Mouse (Mus musculus) embryonic facial prominence, embryonic 15.5 days (tissue): Measurements from ENCODE around the gene Ryr2. TPM values are rescaled to one million over a fixed set of nuclear protein-coding genes. Genes with fewer than 3 reads are reported as not detected.

Experiments
- ATAC-seq: fragments of 200-750 bp; cut with Nextera tagmentation; 2 replicates; pipeline ENCODE4 v1.8.0; 2017; ENCODE audit warnings: low read depth, moderate TSS enrichment; ENCODE audit not compliant: insufficient number of reproducible peaks, low FRiP score, low TSS enrichment
- H3K27ac ChIP-seq: fragments of 300-500 bp; sonication (generic); replicated peaks from 2 replicates; pipeline ENCODE4 v1.5.1; 2015; ENCODE audit warnings: mild to moderate bottlenecking, inconsistent platforms
- H3K27me3 ChIP-seq: fragments of 300-500 bp; sonication (generic); 2 replicates; pipeline ENCODE4 v1.6.1; 2015; ENCODE audit warnings: inconsistent platforms
- H3K36me3 ChIP-seq: fragments of 300-500 bp; sonication (generic); 2 replicates; pipeline ENCODE4 v1.6.1; 2015; ENCODE audit warnings: mild to moderate bottlenecking, inconsistent platforms
- H3K4me1 ChIP-seq: fragments of 300-500 bp; sonication (generic); 2 replicates; pipeline ENCODE4 v1.6.1; 2015; ENCODE audit warnings: inconsistent platforms
- H3K4me2 ChIP-seq: fragments of 300-500 bp; sonication (generic); replicated peaks from 2 replicates; pipeline ENCODE4 v1.6.1; 2015; ENCODE audit warnings: mild to moderate bottlenecking, inconsistent platforms
- H3K4me3 ChIP-seq: fragments of 300-500 bp; sonication (generic); replicated peaks from 2 replicates; pipeline ENCODE4 v1.5.1; 2015; ENCODE audit warnings: mild to moderate bottlenecking, inconsistent platforms
- H3K9ac ChIP-seq: fragments of 300-500 bp; sonication (generic); 2 replicates; pipeline ENCODE4 v1.6.1; 2015; ENCODE audit warnings: inconsistent platforms
- H3K9me3 ChIP-seq: fragments of 300-500 bp; sonication (generic); replicated peaks from 2 replicates; pipeline ENCODE4 v1.6.1; 2016; ENCODE audit warnings: inconsistent platforms
- WGBS: fragments of 180-500 bp; shearing (Covaris S2); methylation state at CpG from one replicate; pipeline ENCODE4 v1.1.7; 2015; 5-methylcytosine and 5-hydroxymethylcytosine counted together
- polyA plus RNA-seq: library from polyadenylated mRNA; unstranded; fragments of >200 nt; fragmentation: Nextera tagmentation; extraction: Ambion mirVana; gene quantifications from 2 replicates; pipeline ENCODE4 v1.2.1, GENCODE M21; 2015

The Ryr2 gene
- polyA plus RNA-seq, 1 experiment from 2014 or later = 0.56 TPM

GRCm38 (mm10) chr13:12063561-12063960 is 43.2 kb downstream of the Ryr2 start:
- Histone ChIP-seq H3K9ac (no peak overlapping the region), H3K27me3 (no peaks in the 10 kb centered on the region), H3K36me3 (no peaks in the 10 kb centered on the region), H3K27ac (no peak overlapping the region), H3K4me3 (no peak overlapping the region), H3K4me2 (no peak overlapping the region), H3K9me3 (no peaks in the 10 kb centered on the region), H3K4me1 (no peaks in the 10 kb centered on the region)
- ATAC-seq = no peak
- 67% methylated on average over 4 of the region's 4 CpGs for WGBS

DNA sequence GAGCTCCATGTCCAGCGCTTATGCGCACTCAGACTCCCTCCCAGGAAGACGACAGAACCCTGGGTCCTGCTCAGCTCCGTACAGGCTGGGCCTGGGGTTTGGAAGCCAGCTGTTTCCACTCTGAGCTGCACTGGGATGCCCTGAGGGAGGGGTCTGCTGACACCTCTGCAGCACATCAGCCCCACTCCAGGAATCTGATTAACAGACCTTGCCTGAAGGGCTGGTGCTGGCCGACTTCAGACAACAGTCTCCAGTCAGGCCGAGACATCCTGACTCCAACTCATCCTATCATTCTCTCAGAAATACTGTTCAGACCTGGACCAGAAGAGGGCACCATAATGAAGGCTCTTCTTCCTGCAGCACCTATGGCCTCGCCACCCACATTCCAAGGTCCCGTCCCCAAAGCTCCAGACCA is 49.4 kb downstream of the Ryr2 start:
- H3K4me2 ChIP-seq = no peak overlapping the region
- ATAC-seq = no peak
- whole genome bisulfite sequencing = 27% methylated on average over 8 of the region's 8 CpGs
- H3K4me3 ChIP-seq = no peak overlapping the region
- H3K9me3 ChIP-seq = no peaks in the 10 kb centered on the region
- H3K27me3 ChIP-seq = no peaks in the 10 kb centered on the region
- no peaks in the 10 kb centered on the region for H3K4me1 ChIP-seq
- no peaks in the 10 kb centered on the region for H3K36me3 ChIP-seq
- H3K27ac ChIP-seq = no peak overlapping the region
- H3K9ac ChIP-seq = no peak overlapping the region

DNA sequence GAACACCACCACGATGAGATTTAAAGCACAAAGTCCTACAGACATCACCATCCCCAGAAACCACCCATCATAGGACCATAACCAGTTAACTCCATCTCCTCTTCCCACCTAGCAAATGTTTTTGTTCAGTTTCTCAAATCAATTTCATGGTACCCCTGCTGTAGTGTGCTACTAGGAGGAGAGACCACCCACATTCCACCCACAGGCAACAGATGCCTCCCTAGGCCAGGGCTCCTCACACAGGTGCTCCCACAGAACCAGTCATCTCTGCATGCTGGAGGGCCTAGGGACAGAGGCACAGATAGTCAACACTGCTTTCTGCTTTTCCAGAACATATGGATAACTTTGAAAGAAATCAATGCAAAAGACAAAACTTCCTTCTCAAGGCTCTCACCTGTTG is 50.8 kb downstream of the Ryr2 start:
- Histone ChIP-seq H3K9me3 (no peaks in the 10 kb centered on the region), H3K4me1 (no peaks in the 10 kb centered on the region), H3K4me3 (no peak overlapping the region), H3K4me2 (no peak overlapping the region), H3K27me3 (no peaks in the 10 kb centered on the region), H3K9ac (no peak overlapping the region), H3K36me3 (no peaks in the 10 kb centered on the region), H3K27ac (no peak overlapping the region)
- 63% methylated on average over 1 of the region's 1 CpGs for WGBS
- ATAC-seq = no peak

DNA sequence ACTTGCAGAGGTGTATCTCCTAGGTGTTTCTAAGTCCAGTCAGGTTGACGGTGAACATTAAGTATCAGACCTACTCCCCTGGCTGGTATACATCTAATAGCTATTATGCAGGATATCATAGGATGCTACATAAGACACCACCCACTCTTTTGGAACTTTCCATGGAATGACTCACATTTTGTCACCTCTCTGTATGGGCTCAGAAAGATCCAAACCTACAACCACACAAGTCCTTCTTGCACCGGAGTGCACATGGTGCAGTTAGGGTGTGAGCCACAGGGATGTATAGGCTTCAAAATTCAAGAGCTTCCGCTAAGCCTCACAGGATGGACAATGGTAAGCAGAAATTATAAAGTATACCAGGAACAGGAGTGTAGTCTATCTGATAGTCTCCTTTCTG is 52.8 kb downstream of the Ryr2 start:
- Histone ChIP-seq H3K27me3 (no peaks in the 10 kb centered on the region), H3K9me3 (no peaks in the 10 kb centered on the region), H3K4me2 (no peak overlapping the region), H3K9ac (no peak overlapping the region), H3K36me3 (no peaks in the 10 kb centered on the region), H3K27ac (no peak overlapping the region), H3K4me1 (no peaks in the 10 kb centered on the region), H3K4me3 (no peak overlapping the region)
- no peak for ATAC-seq
- WGBS = 93% methylated on average over 3 of the region's 3 CpGs

DNA sequence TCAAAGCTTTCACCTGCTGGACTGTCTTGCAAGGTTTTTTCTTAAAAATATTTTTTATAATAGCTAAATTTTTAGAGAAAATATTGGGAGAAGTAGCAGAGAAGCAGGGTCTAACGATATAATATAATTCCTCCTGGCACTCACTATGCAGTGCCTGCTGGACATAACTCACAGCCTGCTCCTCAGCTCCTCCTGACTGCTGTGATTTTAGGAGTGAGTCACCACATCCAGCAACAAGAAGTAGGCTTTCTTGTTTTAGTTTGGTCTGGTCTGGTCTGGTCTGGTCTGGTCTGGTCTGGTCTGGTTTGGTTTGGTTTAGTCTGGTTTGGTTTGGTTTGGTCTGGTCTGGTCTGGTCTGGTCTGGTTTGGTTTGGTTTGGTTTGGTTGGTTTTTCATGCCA is 55.9 kb downstream of the Ryr2 start:
- Histone ChIP-seq H3K27ac (no peak overlapping the region), H3K9me3 (no peaks in the 10 kb centered on the region), H3K4me2 (no peak overlapping the region), H3K9ac (no peak overlapping the region), H3K27me3 (no peaks in the 10 kb centered on the region), H3K4me1 (no peaks in the 10 kb centered on the region), H3K4me3 (no peak overlapping the region), H3K36me3 (no peaks in the 10 kb centered on the region)
- 80% methylated on average over 1 of the region's 1 CpGs for WGBS
- no peak for ATAC-seq

GRCm38 (mm10) chr13:12047059-12047458 is 59.7 kb downstream of the Ryr2 start:
- no peak overlapping the region for H3K4me3 ChIP-seq
- no peaks in the 10 kb centered on the region for H3K9me3 ChIP-seq
- no peaks in the 10 kb centered on the region for H3K36me3 ChIP-seq
- no peaks in the 10 kb centered on the region for H3K4me1 ChIP-seq
- H3K9ac ChIP-seq = no peak overlapping the region
- no peak overlapping the region for H3K4me2 ChIP-seq
- H3K27me3 ChIP-seq = no peaks in the 10 kb centered on the region
- ATAC-seq = no peak
- 83% methylated on average over 4 of the region's 4 CpGs for WGBS
- no peak overlapping the region for H3K27ac ChIP-seq

GRCm38 (mm10) chr13:12044751-12045150 is 62.0 kb downstream of the Ryr2 start:
- H3K27ac ChIP-seq = no peak overlapping the region
- H3K9me3 ChIP-seq = no peaks in the 10 kb centered on the region
- no peak overlapping the region for H3K4me3 ChIP-seq
- H3K4me1 ChIP-seq = no peaks in the 10 kb centered on the region
- no peaks in the 10 kb centered on the region for H3K27me3 ChIP-seq
- no peaks in the 10 kb centered on the region for H3K36me3 ChIP-seq
- no peak overlapping the region for H3K4me2 ChIP-seq
- H3K9ac ChIP-seq = no peak overlapping the region
- 77% methylated on average over 2 of the region's 2 CpGs for WGBS
- ATAC-seq = no peak

DNA sequence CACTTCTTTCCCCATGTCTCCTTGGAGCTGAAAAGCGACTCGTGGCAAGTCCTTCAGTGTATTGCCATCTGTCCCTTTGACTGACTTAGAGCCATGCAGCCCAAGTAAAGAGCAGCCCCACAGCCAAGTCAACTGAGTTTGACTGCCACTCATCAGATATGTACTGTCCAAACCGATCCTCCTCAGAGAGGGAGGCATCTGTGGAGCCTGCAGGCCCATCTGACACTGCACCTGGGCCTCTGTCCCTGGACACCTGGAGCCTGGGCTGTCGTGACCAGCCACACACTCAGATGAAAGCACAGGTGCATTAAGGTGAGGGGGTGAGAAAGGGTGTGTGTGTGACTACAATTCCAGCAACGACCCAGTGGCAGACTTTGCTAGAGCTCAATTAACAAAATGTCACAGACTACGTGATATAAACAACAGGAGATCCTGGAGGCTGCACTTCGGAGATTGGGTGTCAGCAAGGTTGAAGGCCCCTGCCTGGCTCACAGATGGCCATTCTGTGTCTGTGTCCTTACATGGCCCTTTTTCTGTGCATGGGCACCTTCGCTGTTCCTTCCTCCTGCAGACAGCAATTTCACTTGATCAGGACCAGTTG is 63.8 kb downstream of the Ryr2 start:
- Histone ChIP-seq H3K27ac (no peak overlapping the region), H3K9me3 (no peaks in the 10 kb centered on the region), H3K36me3 (no peaks in the 10 kb centered on the region), H3K4me3 (no peak overlapping the region), H3K4me2 (no peak overlapping the region), H3K27me3 (no peaks in the 10 kb centered on the region), H3K4me1 (no peaks in the 10 kb centered on the region), H3K9ac (no peak overlapping the region)
- no peak for ATAC-seq
- 58% methylated on average over 8 of the region's 8 CpGs for WGBS

DNA sequence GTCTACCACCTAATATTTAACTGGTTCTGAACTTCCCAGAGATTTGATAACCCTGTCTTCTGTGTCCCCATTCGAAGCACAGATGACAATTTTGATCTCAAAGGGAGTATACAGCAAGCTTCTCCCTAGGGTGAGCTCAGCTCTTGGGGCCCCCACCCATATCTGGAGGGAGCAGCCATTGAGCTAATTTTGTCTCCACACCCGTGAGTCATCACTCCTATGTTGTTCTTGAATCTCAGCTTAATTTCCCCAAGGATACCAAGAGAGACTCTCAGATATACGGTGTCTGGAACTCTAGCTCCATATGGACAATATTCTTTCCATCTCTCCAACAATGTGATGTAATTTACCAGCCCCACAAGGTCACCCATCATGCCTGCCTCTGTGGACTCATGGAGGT is 66.8 kb downstream of the Ryr2 start:
- H3K9ac ChIP-seq = no peak overlapping the region
- WGBS = 75% methylated on average over 3 of the region's 3 CpGs
- no peaks in the 10 kb centered on the region for H3K9me3 ChIP-seq
- no peak overlapping the region for H3K27ac ChIP-seq
- no peak overlapping the region for H3K4me2 ChIP-seq
- no peak for ATAC-seq
- no peak overlapping the region for H3K4me3 ChIP-seq
- H3K36me3 ChIP-seq = no peaks in the 10 kb centered on the region
- no peaks in the 10 kb centered on the region for H3K27me3 ChIP-seq
- no peaks in the 10 kb centered on the region for H3K4me1 ChIP-seq

DNA sequence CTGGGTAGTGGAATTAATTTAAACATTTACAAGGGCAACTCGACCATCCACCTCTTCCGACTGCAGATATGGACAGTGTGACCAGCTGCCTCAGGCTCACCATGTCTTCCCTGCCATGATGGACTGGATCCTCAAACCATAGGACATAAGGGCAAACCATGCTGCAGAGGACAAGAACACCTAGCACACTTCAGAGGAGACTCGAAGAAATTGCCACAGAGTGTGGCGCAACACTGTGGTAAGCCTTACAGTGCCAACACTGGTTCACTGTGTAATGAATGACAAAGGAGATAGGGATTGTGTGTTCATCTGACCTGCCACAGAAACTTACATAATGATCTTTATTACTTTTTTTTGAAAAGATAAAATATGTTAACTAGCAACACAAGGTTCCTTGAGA is 68.1 kb downstream of the Ryr2 start:
- no peak overlapping the region for H3K4me3 ChIP-seq
- 75% methylated on average over 4 of the region's 4 CpGs for WGBS
- H3K9me3 ChIP-seq = no peaks in the 10 kb centered on the region
- H3K9ac ChIP-seq = no peak overlapping the region
- no peaks in the 10 kb centered on the region for H3K4me1 ChIP-seq
- H3K36me3 ChIP-seq = no peaks in the 10 kb centered on the region
- no peaks in the 10 kb centered on the region for H3K27me3 ChIP-seq
- no peak overlapping the region for H3K4me2 ChIP-seq
- ATAC-seq = no peak
- no peak overlapping the region for H3K27ac ChIP-seq

DNA sequence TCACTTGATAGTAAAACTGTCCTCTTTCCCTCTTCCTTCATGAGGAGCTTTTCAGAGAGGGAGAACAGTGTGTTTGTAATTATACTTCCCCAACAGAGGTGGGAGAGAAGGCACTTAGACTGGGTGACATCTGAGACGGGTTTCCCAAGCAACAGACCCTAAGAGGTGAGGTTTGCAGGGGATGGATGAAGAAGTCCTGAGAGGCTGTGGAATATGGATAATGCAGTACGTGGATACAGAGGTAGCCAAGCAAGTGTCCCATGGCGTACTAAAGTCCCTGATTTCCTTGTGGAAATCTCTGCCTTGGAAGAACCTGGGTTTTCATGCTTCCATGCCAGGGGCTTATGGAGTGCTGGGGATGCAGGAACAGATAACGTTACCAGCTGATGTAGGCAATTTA is 69.5 kb downstream of the Ryr2 start:
- Histone ChIP-seq H3K4me1 (no peaks in the 10 kb centered on the region), H3K27me3 (no peaks in the 10 kb centered on the region), H3K4me2 (no peak overlapping the region), H3K9me3 (no peaks in the 10 kb centered on the region), H3K4me3 (no peak overlapping the region), H3K36me3 (no peaks in the 10 kb centered on the region), H3K9ac (no peak overlapping the region), H3K27ac (no peak overlapping the region)
- WGBS = 77% methylated on average over 4 of the region's 4 CpGs
- no peak for ATAC-seq

GRCm38 (mm10) chr13:12036834-12037233 is 69.9 kb downstream of the Ryr2 start:
- ATAC-seq = no peak
- Histone ChIP-seq H3K36me3 (no peaks in the 10 kb centered on the region), H3K27me3 (no peaks in the 10 kb centered on the region), H3K9me3 (no peaks in the 10 kb centered on the region), H3K9ac (no peak overlapping the region), H3K4me2 (no peak overlapping the region), H3K27ac (no peak overlapping the region), H3K4me3 (no peak overlapping the region), H3K4me1 (no peaks in the 10 kb centered on the region)
- 54% methylated on average over 4 of the region's 4 CpGs for WGBS
